Mouse (Mus musculus): Measurements from ENCODE around the gene Insc. TPM values are rescaled to one million over a fixed set of nuclear protein-coding genes. Genes with fewer than 3 reads are reported as not detected.

Insc gene
- polyA plus RNA-seq, 1 experiment from 2014 or later, result 1.9 TPM

- Histone ChIP-seq H3K36me3 (ENCODE audit: control insufficient read depth, insufficient read depth, low read length) (no peaks in the 10 kb centered on the region), H3K9ac (ENCODE audit: low read length) (no peak overlapping the region), H3K27me3 (replicated peaks; ENCODE audit: control insufficient read depth, insufficient read depth, low read length) (no peaks in the 10 kb centered on the region), H3K4me2 (ENCODE audit: low read length) (no peak overlapping the region), H3K4me1 (ENCODE audit: control insufficient read depth, insufficient read depth, low read length) (no peaks in the 10 kb centered on the region), H3K4me3 (ENCODE audit: low read depth, low read length) (no peak overlapping the region), H3K9me3 (replicated peaks; ENCODE audit: control insufficient read depth, low read length) (no peaks in the 10 kb centered on the region), H3K27ac (ENCODE audit: low read depth, low read length) (no peak overlapping the region)
- ATAC-seq (no peak), DNase-seq (ENCODE audit: low spot score) (no peak)
- 93% methylated on average over 2 of the region's 2 CpGs for WGBS
Observed at GRCm38 (mm10) chr7:114822736-114823135, 79.2 kb downstream of the Insc start.

- no peak overlapping the region for H3K4me3 ChIP-seq (ENCODE audit: low read depth, low read length)
- no peaks in the 10 kb centered on the region for H3K4me1 ChIP-seq (ENCODE audit: control insufficient read depth, insufficient read depth, low read length)
- DNase-seq (ENCODE audit: low spot score), result no peak
- ATAC-seq, result no peak
- H3K27me3 ChIP-seq (replicated peaks; ENCODE audit: control insufficient read depth, insufficient read depth, low read length), result no peaks in the 10 kb centered on the region
- no peak overlapping the region for H3K27ac ChIP-seq (ENCODE audit: low read depth, low read length)
- H3K9me3 ChIP-seq (replicated peaks; ENCODE audit: control insufficient read depth, low read length), result no peaks in the 10 kb centered on the region
- no peak overlapping the region for H3K9ac ChIP-seq (ENCODE audit: low read length)
- WGBS, result 73% methylated on average over 4 of the region's 4 CpGs
- H3K4me2 ChIP-seq (ENCODE audit: low read length), result no peak overlapping the region
- H3K36me3 ChIP-seq (ENCODE audit: control insufficient read depth, insufficient read depth, low read length), result no peaks in the 10 kb centered on the region
Observed at GRCm38 (mm10) chr7:114827360-114827759, 83.9 kb downstream of the Insc start.

- Histone ChIP-seq H3K4me3 (ENCODE audit: low read depth, low read length) (no peak overlapping the region), H3K9ac (ENCODE audit: low read length) (no peak overlapping the region), H3K36me3 (ENCODE audit: control insufficient read depth, insufficient read depth, low read length) (no peaks in the 10 kb centered on the region), H3K4me1 (ENCODE audit: control insufficient read depth, insufficient read depth, low read length) (no peaks in the 10 kb centered on the region), H3K27me3 (replicated peaks; ENCODE audit: control insufficient read depth, insufficient read depth, low read length) (no peaks in the 10 kb centered on the region), H3K9me3 (replicated peaks; ENCODE audit: control insufficient read depth, low read length) (no peaks in the 10 kb centered on the region), H3K27ac (ENCODE audit: low read depth, low read length) (no peak overlapping the region), H3K4me2 (ENCODE audit: low read length) (no peak overlapping the region)
- ATAC-seq (no peak), DNase-seq (ENCODE audit: low spot score) (peak; percentile 40)
- WGBS, result 64% methylated on average over 3 of the region's 3 CpGs
Observed at GRCm38 (mm10) chr7:114832257-114832940, 88.9 kb downstream of the Insc start.

GRCm38 (mm10) chr7:114834504-114834903 is 91.0 kb downstream of the Insc start:
- no peaks in the 10 kb centered on the region for H3K9me3 ChIP-seq (replicated peaks; ENCODE audit: control insufficient read depth, low read length)
- H3K36me3 ChIP-seq (ENCODE audit: control insufficient read depth, insufficient read depth, low read length), result no peaks in the 10 kb centered on the region
- no peak for DNase-seq (ENCODE audit: low spot score)
- no peak for ATAC-seq
- H3K27me3 ChIP-seq (replicated peaks; ENCODE audit: control insufficient read depth, insufficient read depth, low read length), result no peaks in the 10 kb centered on the region
- no peak overlapping the region for H3K4me2 ChIP-seq (ENCODE audit: low read length)
- no peak overlapping the region for H3K27ac ChIP-seq (ENCODE audit: low read depth, low read length)
- WGBS, result 79% methylated on average over 6 of the region's 6 CpGs
- H3K4me3 ChIP-seq (ENCODE audit: low read depth, low read length), result no peak overlapping the region
- no peak overlapping the region for H3K9ac ChIP-seq (ENCODE audit: low read length)
- no peaks in the 10 kb centered on the region for H3K4me1 ChIP-seq (ENCODE audit: control insufficient read depth, insufficient read depth, low read length)

- Histone ChIP-seq H3K36me3 (ENCODE audit: control insufficient read depth, insufficient read depth, low read length) (no peaks in the 10 kb centered on the region), H3K9ac (ENCODE audit: low read length) (no peak overlapping the region), H3K27ac (ENCODE audit: low read depth, low read length) (no peak overlapping the region), H3K4me1 (ENCODE audit: control insufficient read depth, insufficient read depth, low read length) (0 out of 2 replicates have a peak, but pooled peaks cover 4% of the 10 kb centered on the region), H3K4me3 (ENCODE audit: low read depth, low read length) (no peak overlapping the region), H3K27me3 (replicated peaks; ENCODE audit: control insufficient read depth, insufficient read depth, low read length) (no peaks in the 10 kb centered on the region), H3K9me3 (replicated peaks; ENCODE audit: control insufficient read depth, low read length) (no peaks in the 10 kb centered on the region), H3K4me2 (ENCODE audit: low read length) (no peak overlapping the region)
- ATAC-seq (no peak), DNase-seq (ENCODE audit: low spot score) (no peak)
- 85% methylated on average over 3 of the region's 3 CpGs for WGBS
Observed at GRCm38 (mm10) chr7:114837268-114837667, 93.8 kb downstream of the Insc start.

- Histone ChIP-seq H3K4me1 (ENCODE audit: control insufficient read depth, insufficient read depth, low read length) (peaks cover 10% of the 10 kb centered on the region; the same call in 1 of the 2 replicates), H3K36me3 (ENCODE audit: control insufficient read depth, insufficient read depth, low read length) (no peaks in the 10 kb centered on the region), H3K9me3 (replicated peaks; ENCODE audit: control insufficient read depth, low read length) (no peaks in the 10 kb centered on the region), H3K4me2 (ENCODE audit: low read length) (no peak overlapping the region), H3K9ac (ENCODE audit: low read length) (no peak overlapping the region), H3K27ac (ENCODE audit: low read depth, low read length) (no peak overlapping the region), H3K4me3 (ENCODE audit: low read depth, low read length) (no peak overlapping the region), H3K27me3 (replicated peaks; ENCODE audit: control insufficient read depth, insufficient read depth, low read length) (no peaks in the 10 kb centered on the region)
- WGBS, result 18% methylated on average over 5 of the region's 5 CpGs
- ATAC-seq (no peak), DNase-seq (ENCODE audit: low spot score) (peak; percentile 38)
Observed at GRCm38 (mm10) chr7:114840029-114840745, 96.7 kb downstream of the Insc start.

GRCm38 (mm10) chr7:114842644-114843211 is 99.2 kb downstream of the Insc start:
- Histone ChIP-seq H3K27ac (ENCODE audit: low read depth, low read length) (peak overlapping the region; percentile 60; the same call in 1 of the 2 replicates), H3K9me3 (replicated peaks; ENCODE audit: control insufficient read depth, low read length) (no peaks in the 10 kb centered on the region)
- 3% methylated on average over 3 of the region's 3 CpGs for WGBS

GRCm38 (mm10) chr7:114847179-114847578 is 103.7 kb downstream of the Insc start:
- H3K36me3 ChIP-seq (ENCODE audit: control insufficient read depth, insufficient read depth, low read length), result no peaks in the 10 kb centered on the region
- ATAC-seq (no peak), DNase-seq (ENCODE audit: low spot score) (no peak)
- H3K4me3 ChIP-seq (ENCODE audit: low read depth, low read length), result no peak overlapping the region
- no peaks in the 10 kb centered on the region for H3K9me3 ChIP-seq (replicated peaks; ENCODE audit: control insufficient read depth, low read length)
- no peak overlapping the region for H3K27ac ChIP-seq (ENCODE audit: low read depth, low read length)
- H3K4me1 ChIP-seq (ENCODE audit: control insufficient read depth, insufficient read depth, low read length), result peaks cover 7% of the 10 kb centered on the region; the same call in 1 of the 2 replicates
- H3K4me2 ChIP-seq (ENCODE audit: low read length), result no peak overlapping the region
- no peak overlapping the region for H3K9ac ChIP-seq (ENCODE audit: low read length)
- H3K27me3 ChIP-seq (replicated peaks; ENCODE audit: control insufficient read depth, insufficient read depth, low read length), result no peaks in the 10 kb centered on the region
- 88% methylated on average over 2 of the region's 2 CpGs for WGBS

More at GRCm38 (mm10) chr7:114842644-114843211, 99.2 kb downstream of the Insc start:
- 0 out of 2 replicates have a peak overlapping the region, but pooled peaks have one; percentile 13 for H3K9ac ChIP-seq (ENCODE audit: low read length)
- H3K4me3 ChIP-seq (ENCODE audit: low read depth, low read length), result no peak overlapping the region
- no peaks in the 10 kb centered on the region for H3K27me3 ChIP-seq (replicated peaks; ENCODE audit: control insufficient read depth, insufficient read depth, low read length)
- peaks cover 10% of the 10 kb centered on the region; the same call in 1 of the 2 replicates for H3K4me1 ChIP-seq (ENCODE audit: control insufficient read depth, insufficient read depth, low read length)
- peak; percentile 89 for DNase-seq (ENCODE audit: low spot score)
- H3K4me2 ChIP-seq (ENCODE audit: low read length), result no peak overlapping the region
- H3K36me3 ChIP-seq (ENCODE audit: control insufficient read depth, insufficient read depth, low read length), result no peaks in the 10 kb centered on the region
- peak; percentile 95 for ATAC-seq

GRCm38 (mm10) chr7:114852387-114852786 is 108.9 kb downstream of the Insc start:
- WGBS, result 92% methylated on average over 3 of the region's 3 CpGs
- H3K4me3 ChIP-seq (ENCODE audit: low read depth, low read length), result no peak overlapping the region

More at GRCm38 (mm10) chr7:114852387-114852786, 108.9 kb downstream of the Insc start:
- ATAC-seq (no peak), DNase-seq (ENCODE audit: low spot score) (no peak)
- H3K27ac ChIP-seq (ENCODE audit: low read depth, low read length), result no peak overlapping the region
- H3K9me3 ChIP-seq (replicated peaks; ENCODE audit: control insufficient read depth, low read length), result no peaks in the 10 kb centered on the region
- no peak overlapping the region for H3K9ac ChIP-seq (ENCODE audit: low read length)
- no peaks in the 10 kb centered on the region for H3K36me3 ChIP-seq (ENCODE audit: control insufficient read depth, insufficient read depth, low read length)
- H3K27me3 ChIP-seq (replicated peaks; ENCODE audit: control insufficient read depth, insufficient read depth, low read length), result no peaks in the 10 kb centered on the region
- no peak overlapping the region for H3K4me2 ChIP-seq (ENCODE audit: low read length)
- no peaks in the 10 kb centered on the region for H3K4me1 ChIP-seq (ENCODE audit: control insufficient read depth, insufficient read depth, low read length)

All from forebrain, embryonic 14.5 days (tissue).